Mouse (Mus musculus) heart, postnatal 0 days (tissue): ENCODE results near the gene Kif1c. TPM values are rescaled to one million over a fixed set of nuclear protein-coding genes. Genes with fewer than 3 reads are reported as not detected.

Experiments
- ATAC-seq: fragments of 200-750 bp; cut with Nextera tagmentation; 2 replicates; pipeline ENCODE4 v1.8.0; 2017; ENCODE audit warnings: low read depth, moderate number of reproducible peaks, moderate library complexity; ENCODE audit not compliant: insufficient read depth
- DNase-seq: peaks from one replicate; pipeline ENCODE4 v3.0.0-alpha.2; 2016; ENCODE audit warnings: low spot score
- H3K27ac ChIP-seq: fragments of 300-500 bp; sonication (generic); 2 replicates; pipeline ENCODE4 v1.5.1; 2014; ENCODE audit warnings: low read depth, mild to moderate bottlenecking
- H3K27me3 ChIP-seq: fragments of 300-500 bp; sonication (generic); 2 replicates; pipeline ENCODE4 v1.6.1; 2014; ENCODE audit warnings: low read length, mixed read lengths; ENCODE audit not compliant: control insufficient read depth, insufficient read depth
- H3K36me3 ChIP-seq: fragments of 300-500 bp; sonication (generic); replicated peaks from 2 replicates; pipeline ENCODE4 v1.6.1; 2014; ENCODE audit warnings: low read length, mixed read lengths; ENCODE audit not compliant: control insufficient read depth, insufficient read depth
- H3K4me1 ChIP-seq: fragments of 300-500 bp; sonication (generic); 2 replicates; pipeline ENCODE4 v1.6.1; 2014; ENCODE audit warnings: antibody characterized with exemption; ENCODE audit not compliant: control insufficient read depth, insufficient read depth
- H3K4me2 ChIP-seq: fragments of 300-500 bp; sonication (generic); 2 replicates; pipeline ENCODE4 v1.6.1; 2014; ENCODE audit warnings: low read depth, mild to moderate bottlenecking, low read length, moderate library complexity
- H3K4me3 ChIP-seq: fragments of 300-500 bp; sonication (generic); 2 replicates; pipeline ENCODE4 v1.5.1; 2014; ENCODE audit warnings: low read depth, low read length
- H3K9ac ChIP-seq: fragments of 300-500 bp; sonication (generic); replicated peaks from 2 replicates; pipeline ENCODE4 v1.6.1; 2014; ENCODE audit warnings: low read depth, low read length, mixed read lengths
- H3K9me3 ChIP-seq: fragments of 300-500 bp; sonication (generic); replicated peaks from 2 replicates; pipeline ENCODE4 v1.6.1; 2016; ENCODE audit warnings: low read length; ENCODE audit not compliant: control insufficient read depth
- CTCF ChIP-seq: IDR thresholded peaks from 2 replicates; pipeline ENCODE4 v1.5.1; 2016; ENCODE audit warnings: antibody characterized with exemption, control low read depth, low read depth
- EP300 ChIP-seq: IDR thresholded peaks from 2 replicates; pipeline ENCODE4 v1.6.1; 2016; ENCODE audit warnings: antibody characterized with exemption, low read depth
- WGBS: fragments of 180-500 bp; shearing (Covaris S2); extraction: QIAGEN DNeasy Blood & Tissue Kit; methylation state at CpG from one replicate; pipeline ENCODE4 v1.1.7; 2014; 5-methylcytosine and 5-hydroxymethylcytosine counted together
- polyA plus RNA-seq: library from polyadenylated mRNA; unstranded; fragments of >200 nt; fragmentation: Nextera tagmentation; extraction: Ambion mirVana; gene quantifications from 2 replicates; pipeline ENCODE4 v1.2.1, GENCODE M21; 2015
- total RNA-seq: library from RNA; depleted of rRNA; stranded (reverse); fragments of >200 nt; gene quantifications from 2 replicates; pipeline ENCODE4 v1.2.3, GENCODE M21; 2014; ENCODE audit warnings: low replicate concordance

Gene Kif1c
- total and polyA plus RNA-seq, 2 experiments from 2014 or later = 6.4 to 92.9 TPM

DNA sequence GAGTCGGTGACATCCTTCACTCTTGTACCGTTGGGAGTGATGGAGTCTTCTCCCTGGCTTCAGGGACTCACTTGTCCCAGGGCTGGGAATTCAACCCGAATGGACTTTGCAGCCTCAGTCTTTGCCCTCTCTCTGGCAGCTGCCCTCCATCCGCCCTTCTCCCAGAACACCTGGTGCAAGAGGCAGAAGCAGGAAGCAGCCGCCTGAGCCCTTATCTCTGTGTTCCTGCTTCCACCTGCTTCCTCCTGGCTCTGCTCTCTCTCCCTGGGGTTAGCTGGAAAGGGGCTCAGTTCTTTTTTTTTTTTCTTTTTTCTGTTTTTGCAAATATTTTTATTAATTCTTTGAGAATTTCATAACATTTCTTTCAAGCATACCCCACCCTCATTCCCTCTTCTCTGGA, 37.4 kb downstream of the Kif1c start:
- no peak; the same call in 1 of the 2 replicates for ATAC-seq
- no peak for DNase-seq
- no peak for TF ChIP-seq CTCF
- no peak for TF ChIP-seq EP300
- no peaks in the 10 kb centered on the region for H3K36me3 ChIP-seq
- no peak overlapping the region for H3K4me3 ChIP-seq
- no peak overlapping the region for H3K27ac ChIP-seq
- H3K27me3 ChIP-seq = no peaks in the 10 kb centered on the region
- H3K4me1 ChIP-seq = no peaks in the 10 kb centered on the region
- no peaks in the 10 kb centered on the region for H3K9me3 ChIP-seq
- H3K9ac ChIP-seq = no peak overlapping the region
- 51% methylated on average over 5 of the region's 5 CpGs for WGBS
- H3K4me2 ChIP-seq = no peak overlapping the region

DNA sequence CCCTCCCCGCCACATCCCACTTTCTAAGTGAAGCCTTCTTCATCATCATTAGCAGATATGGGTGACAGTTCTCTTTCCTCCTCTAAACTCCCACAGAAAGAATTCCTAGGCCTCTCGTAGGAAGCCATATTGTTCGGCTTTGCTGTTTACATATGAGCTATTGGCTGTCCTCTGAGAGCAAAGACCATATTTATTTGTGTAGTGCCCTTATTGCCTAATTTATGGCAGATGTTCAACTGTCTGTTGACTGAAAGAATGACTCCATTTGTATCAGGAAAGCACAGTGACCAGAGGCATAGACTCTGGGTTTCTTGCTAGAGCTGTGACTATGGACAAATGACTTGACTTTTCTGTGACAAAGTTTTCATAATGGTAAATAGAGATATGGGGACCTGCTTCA, 41.3 kb downstream of the Kif1c start:
- H3K27me3 ChIP-seq = no peaks in the 10 kb centered on the region
- H3K4me3 ChIP-seq = no peak overlapping the region
- no peaks in the 10 kb centered on the region for H3K36me3 ChIP-seq
- H3K9ac ChIP-seq = no peak overlapping the region
- no peak overlapping the region for H3K4me2 ChIP-seq
- 89% methylated on average over 3 of the region's 3 CpGs for WGBS
- no peaks in the 10 kb centered on the region for H3K4me1 ChIP-seq
- no peaks in the 10 kb centered on the region for H3K9me3 ChIP-seq
- H3K27ac ChIP-seq = no peak overlapping the region
- DNase-seq (no peak), ATAC-seq (no peak)
- no peak for TF ChIP-seq EP300
- TF ChIP-seq CTCF = no peak

DNA sequence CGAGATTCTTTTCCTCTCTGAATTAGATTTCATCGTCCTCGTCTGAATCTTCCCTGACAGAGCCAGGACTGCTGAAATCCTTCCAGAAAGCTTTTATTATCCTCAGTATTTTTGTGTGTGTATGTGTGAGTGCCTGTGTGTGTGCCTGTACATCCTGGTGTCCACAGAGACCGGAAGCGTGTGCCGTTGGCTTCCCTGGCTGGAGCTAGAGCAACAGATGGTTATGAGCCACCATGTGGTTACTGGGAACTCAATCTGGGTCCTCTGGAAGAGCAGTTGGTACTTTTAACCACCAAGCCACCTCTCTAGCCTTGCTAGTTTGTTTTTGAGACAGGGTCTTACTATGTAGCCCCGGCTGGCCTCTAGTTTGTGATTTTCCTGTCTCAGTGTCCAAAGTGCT, 41.8 kb downstream of the Kif1c start:
- Histone ChIP-seq H3K36me3 (no peaks in the 10 kb centered on the region), H3K9me3 (no peaks in the 10 kb centered on the region), H3K9ac (no peak overlapping the region), H3K27me3 (no peaks in the 10 kb centered on the region), H3K4me2 (no peak overlapping the region), H3K4me1 (no peaks in the 10 kb centered on the region), H3K27ac (no peak overlapping the region), H3K4me3 (no peak overlapping the region)
- DNase-seq (no peak), ATAC-seq (no peak)
- no peak for TF ChIP-seq CTCF
- 86% methylated on average over 7 of the region's 7 CpGs for WGBS

DNA sequence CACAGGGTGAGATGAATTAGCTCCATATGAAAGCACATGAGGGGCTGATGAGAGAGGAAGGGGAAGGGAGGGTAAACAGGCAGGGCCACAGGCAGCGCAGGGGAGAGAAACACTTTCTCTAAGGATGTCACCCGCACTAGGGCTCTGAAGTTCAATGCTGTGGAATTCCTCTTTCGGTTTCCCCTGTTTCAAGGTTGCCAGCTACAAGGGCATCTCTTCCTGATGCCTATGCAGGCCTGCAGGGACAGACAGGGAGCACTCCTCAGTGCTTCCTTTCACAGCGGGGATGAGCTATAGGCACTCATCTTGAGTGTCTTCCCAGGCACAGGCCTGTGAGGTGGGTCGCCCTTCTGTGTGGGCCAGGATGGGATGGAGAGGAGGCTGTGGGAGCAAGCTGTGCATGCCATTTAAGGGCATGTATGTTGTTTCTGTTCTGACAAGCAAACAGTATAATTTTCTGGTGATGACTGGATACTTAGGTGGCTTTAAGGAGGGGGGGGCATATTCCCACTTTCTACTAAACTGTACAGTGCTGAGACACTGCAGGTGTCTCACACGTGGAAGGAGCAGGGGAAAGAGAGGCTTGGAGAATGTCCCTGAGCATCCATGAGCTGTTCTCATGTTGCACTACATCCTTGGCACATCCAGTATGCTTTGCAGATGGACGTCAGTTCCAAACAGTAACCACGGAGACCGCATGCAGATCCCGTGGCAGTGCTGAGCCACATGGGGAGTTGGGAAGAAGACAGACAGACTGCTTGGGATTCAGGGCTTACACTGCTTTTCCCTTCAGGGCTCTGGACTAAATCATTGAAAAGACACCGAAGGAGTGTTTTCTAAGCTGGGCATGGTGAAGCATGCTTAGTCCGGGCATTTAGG, 42.5 kb downstream of the Kif1c start:
- H3K9ac ChIP-seq = no peak overlapping the region
- no peak for ATAC-seq
- H3K36me3 ChIP-seq = no peaks in the 10 kb centered on the region
- no peak for DNase-seq
- H3K27ac ChIP-seq = no peak overlapping the region
- 76% methylated on average over 12 of the region's 12 CpGs for WGBS
- no peak for TF ChIP-seq EP300
- no peak for TF ChIP-seq CTCF
- H3K4me2 ChIP-seq = no peak overlapping the region
- no peaks in the 10 kb centered on the region for H3K9me3 ChIP-seq
- no peaks in the 10 kb centered on the region for H3K27me3 ChIP-seq
- H3K4me1 ChIP-seq = no peaks in the 10 kb centered on the region
- H3K4me3 ChIP-seq = no peak overlapping the region

DNA sequence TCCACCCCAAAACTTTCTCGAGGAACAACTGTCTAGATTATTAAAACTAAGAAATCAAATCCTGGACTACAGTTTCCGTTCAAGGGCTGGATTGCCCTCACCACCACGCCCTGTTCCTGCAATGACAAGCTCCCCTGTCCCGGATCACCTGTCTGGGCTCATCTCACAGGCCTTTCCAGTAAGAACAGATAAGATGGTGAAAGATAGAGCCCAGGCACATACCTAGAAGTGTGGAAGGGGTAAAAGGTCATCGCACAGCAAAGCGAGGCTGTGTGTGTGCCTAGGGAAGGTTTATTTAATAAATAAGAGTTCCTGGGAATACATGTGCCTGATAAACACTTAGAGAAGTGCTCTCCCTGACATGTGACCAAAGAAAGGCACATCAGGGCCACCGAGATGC, 45.3 kb downstream of the Kif1c start:
- H3K27me3 ChIP-seq = no peaks in the 10 kb centered on the region
- H3K9me3 ChIP-seq = no peaks in the 10 kb centered on the region
- H3K27ac ChIP-seq = no peak overlapping the region
- TF ChIP-seq CTCF (no peak), EP300 (no peak)
- DNase-seq (no peak), ATAC-seq (no peak)
- H3K36me3 ChIP-seq = no peaks in the 10 kb centered on the region
- H3K4me2 ChIP-seq = no peak overlapping the region
- H3K9ac ChIP-seq = no peak overlapping the region
- WGBS = 68% methylated on average over 7 of the region's 7 CpGs
- H3K4me1 ChIP-seq = no peaks in the 10 kb centered on the region
- H3K4me3 ChIP-seq = no peak overlapping the region
